Mouse (Mus musculus) forebrain, postnatal 0 days (tissue): ENCODE measurements at regions not wholly inside any gene's neighbourhood (a gene's known extent, or its start where the extent isn't known, plus 50 kb on each side); places are given as distances from the start of the nearest gene placed in this dataset.

ENCODE experiments used
- ATAC-seq: fragments of 200-750 bp; cut with Nextera tagmentation; 2 replicates; pipeline ENCODE4 v1.8.0; 2017; ENCODE audit warnings: mild to moderate bottlenecking, moderate library complexity
- DNase-seq: peaks from one replicate; pipeline ENCODE4 v3.0.0-alpha.2; 2015
- H3K27ac ChIP-seq: fragments of 300-500 bp; sonication (generic); 2 replicates; pipeline ENCODE4 v1.5.1; 2014; ENCODE audit warnings: low read depth, mild to moderate bottlenecking, antibody characterized with exemption, low read length, moderate library complexity, mixed read lengths
- H3K27me3 ChIP-seq: fragments of 300-500 bp; sonication (generic); 2 replicates; pipeline ENCODE4 v1.6.1; 2014; ENCODE audit warnings: mild to moderate bottlenecking, low read length, mixed read lengths; ENCODE audit not compliant: insufficient read depth
- H3K36me3 ChIP-seq: fragments of 300-500 bp; sonication (generic); 2 replicates; pipeline ENCODE4 v1.6.1; 2014; ENCODE audit warnings: mild to moderate bottlenecking, moderate library complexity; ENCODE audit not compliant: insufficient read depth
- H3K4me1 ChIP-seq: fragments of 300-500 bp; sonication (generic); 2 replicates; pipeline ENCODE4 v1.6.1; 2014; ENCODE audit warnings: antibody characterized with exemption; ENCODE audit not compliant: insufficient read depth
- H3K4me2 ChIP-seq: fragments of 300-500 bp; sonication (generic); 2 replicates; pipeline ENCODE4 v1.6.1; 2014; ENCODE audit warnings: low read depth, mild to moderate bottlenecking, moderate library complexity
- H3K4me3 ChIP-seq: fragments of 300-500 bp; sonication (generic); 2 replicates; pipeline ENCODE4 v1.5.1; 2014; ENCODE audit warnings: low read depth, low read length, mixed read lengths
- H3K9ac ChIP-seq: fragments of 300-500 bp; sonication (generic); 2 replicates; pipeline ENCODE4 v1.6.1; 2014; ENCODE audit warnings: mild to moderate bottlenecking
- H3K9me3 ChIP-seq: fragments of 300-500 bp; sonication (generic); 2 replicates; pipeline ENCODE4 v1.6.1; 2016; ENCODE audit warnings: low read length
- CTCF ChIP-seq: sonication (generic); IDR thresholded peaks from 2 replicates; pipeline ENCODE4 v1.5.1; 2016; ENCODE audit warnings: antibody characterized with exemption, control low read depth, low read depth
- WGBS: fragments of 180-500 bp; shearing (Covaris S2); extraction: QIAGEN DNeasy Blood & Tissue Kit; methylation state at CpG from one replicate; pipeline ENCODE4 v1.1.7; 2014; 5-methylcytosine and 5-hydroxymethylcytosine counted together

DNA sequence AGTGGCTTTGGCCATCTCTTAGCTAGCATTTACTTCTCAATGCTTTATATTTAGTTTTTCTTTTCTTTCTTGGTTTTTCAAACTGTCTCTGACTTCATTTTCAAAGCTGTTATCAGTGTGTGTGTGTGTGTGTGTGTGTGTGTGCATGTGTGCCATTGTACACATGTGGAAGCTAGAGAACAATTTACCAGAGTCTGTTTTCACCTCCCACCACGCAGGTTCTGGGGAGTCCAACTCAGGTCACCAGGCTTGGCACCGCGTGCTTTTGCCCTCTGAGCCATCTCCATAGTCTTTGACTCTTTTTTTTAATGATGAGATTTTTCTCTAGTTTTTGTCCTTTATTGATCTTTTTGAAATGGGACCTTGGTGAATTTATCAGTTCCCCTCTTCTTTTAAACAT, 93.3 kb upstream of the Gm6657 start:
- Histone ChIP-seq H3K4me3 (no peak overlapping the region), H3K4me1 (peaks cover 12% of the 10 kb centered on the region), H3K4me2 (no peak overlapping the region), H3K27ac (no peak overlapping the region), H3K9me3 (no peaks in the 10 kb centered on the region), H3K9ac (no peak overlapping the region), H3K27me3 (no peaks in the 10 kb centered on the region), H3K36me3 (no peaks in the 10 kb centered on the region)
- no peak for TF ChIP-seq CTCF
- ATAC-seq (no peak), DNase-seq (no peak)
- 94% methylated on average over 3 of the region's 3 CpGs for WGBS

DNA sequence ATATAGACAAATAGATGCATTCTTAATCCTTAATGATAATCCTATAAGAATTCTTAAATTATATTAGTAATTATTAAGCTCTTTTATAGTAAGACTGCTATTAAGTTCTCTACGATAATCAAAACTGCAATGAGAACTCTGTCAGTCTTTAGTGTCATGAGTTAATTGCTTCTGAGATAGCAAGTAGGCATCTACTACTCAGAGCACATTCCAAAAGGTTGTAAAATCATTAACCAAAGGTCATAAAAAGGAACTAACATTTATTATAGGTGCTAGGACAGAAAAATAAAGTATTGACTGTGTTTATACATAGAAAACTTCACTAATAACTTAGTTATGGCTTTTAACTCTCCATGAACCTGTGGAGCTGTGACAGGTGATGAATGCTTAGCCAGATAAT, 84.1 kb upstream of the Gm6657 start:
- Histone ChIP-seq H3K9ac (no peak overlapping the region), H3K27ac (no peak overlapping the region)
- 87% methylated on average over 1 of the region's 1 CpGs for WGBS

DNA sequence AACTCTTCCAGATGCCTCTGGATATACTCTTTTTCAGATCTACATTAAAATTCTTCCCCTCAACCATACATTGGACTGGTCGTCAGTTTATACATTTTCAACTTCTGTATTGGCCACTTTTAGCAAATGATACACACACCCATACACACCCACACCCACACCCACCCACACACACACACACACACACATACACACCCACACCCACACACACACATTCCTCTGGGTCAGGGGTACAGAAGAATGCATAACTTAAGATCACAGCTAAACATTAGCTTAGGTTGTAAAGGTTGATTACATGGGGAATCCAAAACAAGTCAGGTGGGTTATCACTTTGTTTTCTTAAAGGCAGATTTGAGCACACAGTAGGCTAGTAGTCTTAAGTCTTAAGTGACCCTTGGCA, 75.9 kb upstream of the Gm6657 start:
- Histone ChIP-seq H3K9me3 (no peaks in the 10 kb centered on the region), H3K4me1 (no peaks in the 10 kb centered on the region), H3K36me3 (no peaks in the 10 kb centered on the region), H3K9ac (no peak overlapping the region), H3K27me3 (no peaks in the 10 kb centered on the region), H3K4me2 (no peak overlapping the region), H3K27ac (no peak overlapping the region), H3K4me3 (no peak overlapping the region)
- WGBS = 87% methylated on average over 1 of the region's 1 CpGs
- TF ChIP-seq CTCF = no peak
- ATAC-seq (no peak), DNase-seq (no peak)

More for the DNA sequence above, 84.1 kb upstream of the Gm6657 start:
- no peak overlapping the region for H3K4me3 ChIP-seq
- no peaks in the 10 kb centered on the region for H3K27me3 ChIP-seq
- no peaks in the 10 kb centered on the region for H3K9me3 ChIP-seq
- H3K4me2 ChIP-seq = no peak overlapping the region
- no peaks in the 10 kb centered on the region for H3K36me3 ChIP-seq
- no peak for ATAC-seq
- DNase-seq = no peak
- H3K4me1 ChIP-seq = no peaks in the 10 kb centered on the region
- TF ChIP-seq CTCF = no peak

DNA sequence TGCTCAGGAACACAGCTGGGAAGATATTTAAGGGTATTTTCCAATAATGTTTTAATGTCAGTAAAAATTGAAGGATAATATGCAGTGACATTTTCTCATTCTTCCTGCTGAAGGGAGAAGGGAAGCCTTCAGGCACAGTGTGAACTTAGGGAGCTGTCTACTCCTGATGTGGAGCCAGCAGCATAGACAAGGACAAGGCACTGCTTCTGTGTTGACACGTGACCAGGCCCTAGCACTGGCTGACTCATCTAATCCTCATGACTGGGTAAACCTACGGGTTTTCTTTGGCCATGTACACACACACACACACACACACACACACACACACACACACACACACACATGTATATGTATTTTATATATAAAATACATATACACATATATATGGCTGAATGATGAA, 74.8 kb upstream of the Gm6657 start:
- Histone ChIP-seq H3K4me2 (no peak overlapping the region), H3K4me1 (no peaks in the 10 kb centered on the region), H3K36me3 (no peaks in the 10 kb centered on the region), H3K9me3 (no peaks in the 10 kb centered on the region), H3K27ac (no peak overlapping the region), H3K27me3 (no peaks in the 10 kb centered on the region), H3K4me3 (no peak overlapping the region), H3K9ac (no peak overlapping the region)
- no peak for TF ChIP-seq CTCF
- WGBS = 75% methylated on average over 2 of the region's 2 CpGs
- DNase-seq = no peak
- ATAC-seq = no peak

DNA sequence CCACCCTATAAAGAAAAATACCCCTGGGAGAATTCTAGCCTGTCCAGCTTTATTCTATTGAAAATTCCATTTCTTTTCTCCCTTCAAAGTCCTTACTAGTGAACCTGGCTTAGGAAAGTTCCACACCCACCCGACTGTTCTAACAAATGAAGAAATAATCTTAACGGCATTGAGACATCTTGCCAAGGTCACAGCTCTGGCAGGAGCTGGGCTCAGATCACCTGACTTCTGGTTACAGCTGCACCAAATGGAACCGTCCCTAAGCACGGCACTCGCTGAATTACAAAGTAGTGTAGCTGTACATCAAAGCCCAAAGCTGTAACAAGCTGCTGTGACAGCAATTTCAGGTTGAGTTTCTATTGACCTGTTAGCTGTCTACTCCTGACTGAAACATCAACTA, 74.2 kb upstream of the Gm6657 start:
- ATAC-seq (no peak), DNase-seq (no peak)
- Histone ChIP-seq H3K36me3 (no peaks in the 10 kb centered on the region), H3K27ac (no peak overlapping the region), H3K27me3 (no peaks in the 10 kb centered on the region), H3K9ac (no peak overlapping the region), H3K9me3 (no peaks in the 10 kb centered on the region), H3K4me3 (no peak overlapping the region), H3K4me1 (no peaks in the 10 kb centered on the region), H3K4me2 (no peak overlapping the region)
- WGBS = 61% methylated on average over 5 of the region's 5 CpGs
- TF ChIP-seq CTCF = no peak

DNA sequence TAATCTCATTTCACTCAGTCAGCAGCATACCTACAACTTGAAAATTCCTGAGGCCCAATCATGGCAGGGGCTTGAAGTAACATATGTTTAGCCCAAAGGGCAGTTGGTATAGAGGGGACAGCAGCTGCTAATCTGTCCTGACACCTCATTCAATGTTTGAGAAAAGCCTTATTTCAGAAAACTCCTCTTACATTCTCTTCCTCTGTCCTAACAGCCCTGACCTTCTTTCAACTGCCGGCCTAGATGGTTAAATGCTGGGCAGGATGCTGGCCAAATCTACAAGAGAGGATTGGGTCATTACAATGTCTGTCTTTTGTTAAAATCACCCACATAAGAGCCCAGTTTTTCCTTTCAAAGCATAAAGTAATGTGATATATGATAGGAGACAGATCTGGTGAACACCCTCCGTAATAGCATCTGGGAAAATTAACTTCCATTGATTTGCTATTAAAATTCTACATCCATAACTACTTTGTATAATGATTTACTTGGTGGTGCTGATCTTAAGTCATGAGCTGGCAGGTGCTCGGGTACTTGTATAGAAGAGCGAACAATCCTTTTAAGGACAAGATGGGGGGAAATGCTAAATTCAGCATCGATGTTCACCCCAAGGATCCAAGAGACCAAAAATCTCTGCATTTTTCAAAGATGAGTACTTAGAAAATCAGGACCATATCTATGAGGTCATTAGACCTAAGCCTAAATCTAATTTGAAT, 64.8 kb upstream of the Gm6657 start:
- no peak for TF ChIP-seq CTCF
- no peak for ATAC-seq
- 64% methylated on average over 5 of the region's 5 CpGs for WGBS

DNA sequence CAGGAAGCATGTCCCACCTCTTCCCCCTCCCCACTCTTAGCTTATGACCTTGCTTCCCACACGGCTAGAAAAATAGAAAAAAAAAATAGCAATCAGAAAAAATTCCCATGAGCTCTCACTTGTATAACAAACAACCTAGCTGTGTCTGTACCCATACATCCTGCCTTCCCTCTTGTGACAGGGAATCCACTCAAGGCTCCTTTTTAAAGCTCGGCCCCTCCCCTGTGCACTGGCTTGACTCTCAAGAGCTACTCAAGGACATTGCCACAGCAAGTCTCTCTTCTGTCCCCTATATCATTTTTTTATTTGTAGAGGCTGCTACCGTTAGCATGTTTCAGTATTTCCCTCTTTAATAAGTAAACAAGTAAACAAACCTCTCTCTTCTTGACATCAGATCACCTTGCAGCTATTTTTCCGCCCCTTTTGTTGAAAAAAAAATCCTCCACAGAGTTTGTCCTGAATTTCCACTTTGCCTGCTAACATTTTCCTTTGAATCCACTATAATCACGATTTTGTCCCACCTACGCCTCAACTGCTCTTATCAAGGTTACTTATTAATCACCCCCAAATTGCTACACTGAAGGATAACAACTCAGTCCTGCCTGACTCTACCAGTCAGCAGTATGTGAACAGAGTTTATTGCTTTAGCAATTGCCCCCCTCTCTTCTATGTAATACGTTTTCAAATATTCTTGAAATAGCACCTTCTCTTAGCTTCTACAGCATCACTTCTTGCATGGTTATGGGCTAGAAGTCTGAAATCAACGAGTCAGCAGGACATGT, 61.8 kb upstream of the Gm6657 start:
- no peak for DNase-seq
- Histone ChIP-seq H3K4me3 (no peak overlapping the region), H3K4me2 (no peak overlapping the region), H3K4me1 (peaks cover 10% of the 10 kb centered on the region; the same call in 1 of the 2 replicates), H3K9ac (no peak overlapping the region), H3K9me3 (no peaks in the 10 kb centered on the region), H3K36me3 (no peaks in the 10 kb centered on the region), H3K27ac (no peak overlapping the region), H3K27me3 (0 out of 2 replicates have a peak, but pooled peaks cover 2% of the 10 kb centered on the region)
- ATAC-seq = no peak
- WGBS = 78% methylated on average over 8 of the region's 8 CpGs
- TF ChIP-seq CTCF = no peak

More for the DNA sequence above, 64.8 kb upstream of the Gm6657 start:
- no peak overlapping the region for H3K4me3 ChIP-seq
- H3K4me2 ChIP-seq = no peak overlapping the region
- no peak for DNase-seq
- 0 out of 2 replicates have a peak, but pooled peaks cover 2% of the 10 kb centered on the region for H3K27me3 ChIP-seq
- 0 out of 2 replicates have a peak, but pooled peaks cover 5% of the 10 kb centered on the region for H3K4me1 ChIP-seq
- no peaks in the 10 kb centered on the region for H3K36me3 ChIP-seq
- H3K9me3 ChIP-seq = no peaks in the 10 kb centered on the region
- H3K27ac ChIP-seq = no peak overlapping the region
- H3K9ac ChIP-seq = no peak overlapping the region
